Mouse (Mus musculus) B cell, adult 2 months (primary cell): ENCODE data around the gene Poc1a.

Experiments used
- DNase-seq, 2 experiments: peaks; one replicate each; pipeline ENCODE4 v3.0.0; 2022

The Poc1a gene

GRCm38 (mm10) chr9:106280808-106281544, at the start of gene Poc1a:
Gene Poc1a, plus strand, starts transcription at chr9:106281061.
- DNase-seq, result peak; percentile 95 to 96

- DNase-seq, result no peak
These were observed 49.6 kb upstream of the Poc1a start for GRCm38 (mm10) chr9:106231220-106231619.

- no peak for DNase-seq
These were observed 49.0 kb upstream of the Poc1a start for GRCm38 (mm10) chr9:106231816-106232215.

- DNase-seq, result no peak
These were observed 47.9 kb upstream of the Poc1a start for GRCm38 (mm10) chr9:106232956-106233355.

GRCm38 (mm10) chr9:106233953-106234352, 46.9 kb upstream of the Poc1a start:
- DNase-seq, result no peak

- no peak for DNase-seq
These were observed 45.5 kb upstream of the Poc1a start for GRCm38 (mm10) chr9:106235194-106235830.

- no peak for DNase-seq
These were observed 44.6 kb upstream of the Poc1a start for GRCm38 (mm10) chr9:106236156-106236817.

GRCm38 (mm10) chr9:106236818-106237211, 44.0 kb upstream of the Poc1a start:
- DNase-seq, result no peak

GRCm38 (mm10) chr9:106237401-106237800, 43.5 kb upstream of the Poc1a start:
- DNase-seq, result no peak

GRCm38 (mm10) chr9:106237878-106238277, 43.0 kb upstream of the Poc1a start:
- no peak for DNase-seq

- peak in 1 of 2 experiments; percentile 27 for DNase-seq
These were observed 39.2 kb upstream of the Poc1a start for GRCm38 (mm10) chr9:106241541-106242164.

GRCm38 (mm10) chr9:106242813-106243488, 37.9 kb upstream of the Poc1a start:
- no peak for DNase-seq

GRCm38 (mm10) chr9:106249550-106249949, 31.3 kb upstream of the Poc1a start:
- DNase-seq, result no peak

- no peak for DNase-seq
These were observed 30.6 kb upstream of the Poc1a start for GRCm38 (mm10) chr9:106250245-106250644.

GRCm38 (mm10) chr9:106251066-106251465, 29.8 kb upstream of the Poc1a start:
- no peak for DNase-seq

GRCm38 (mm10) chr9:106254001-106254400, 26.9 kb upstream of the Poc1a start:
- no peak for DNase-seq

GRCm38 (mm10) chr9:106258412-106258811, 22.4 kb upstream of the Poc1a start:
- DNase-seq, result no peak

- DNase-seq, result no peak
These were observed 21.9 kb upstream of the Poc1a start for GRCm38 (mm10) chr9:106258990-106259389.

- DNase-seq, result peak in 1 of 2 experiments; percentile 9
These were observed 19.8 kb upstream of the Poc1a start for GRCm38 (mm10) chr9:106261058-106261457.

- DNase-seq, result no peak
These were observed 19.4 kb upstream of the Poc1a start for GRCm38 (mm10) chr9:106261491-106261890.

GRCm38 (mm10) chr9:106262075-106262474, 18.8 kb upstream of the Poc1a start:
- DNase-seq, result no peak

GRCm38 (mm10) chr9:106263381-106263924, 17.4 kb upstream of the Poc1a start:
- no peak for DNase-seq
